Mouse (Mus musculus) forebrain, embryonic 13.5 days (tissue): ENCODE measurements around the gene Actl11. TPM values are rescaled to one million over a fixed set of nuclear protein-coding genes. Genes with fewer than 3 reads are reported as not detected.

Experiments used
- ATAC-seq: fragments of 200-750 bp; cut with Nextera tagmentation; 2 replicates; pipeline ENCODE4 v1.8.0; 2017
- H3K27ac ChIP-seq: fragments of 300-500 bp; sonication (generic); 2 replicates; pipeline ENCODE4 v1.5.1; 2015; ENCODE audit warnings: inconsistent platforms, mild to moderate bottlenecking, moderate library complexity
- H3K27me3 ChIP-seq: fragments of 300-500 bp; sonication (generic); 2 replicates; pipeline ENCODE4 v1.6.1; 2015; ENCODE audit warnings: mild to moderate bottlenecking, inconsistent platforms
- H3K36me3 ChIP-seq: fragments of 300-500 bp; sonication (generic); 2 replicates; pipeline ENCODE4 v1.6.1; 2015; ENCODE audit warnings: mild to moderate bottlenecking, inconsistent platforms; ENCODE audit not compliant: poor library complexity, severe bottlenecking
- H3K4me1 ChIP-seq: fragments of 300-500 bp; sonication (generic); 2 replicates; pipeline ENCODE4 v1.6.1; 2015; ENCODE audit warnings: inconsistent platforms
- H3K4me2 ChIP-seq: fragments of 300-500 bp; sonication (generic); 2 replicates; pipeline ENCODE4 v1.6.1; 2015; ENCODE audit warnings: inconsistent platforms, mild to moderate bottlenecking, moderate library complexity
- H3K4me3 ChIP-seq: fragments of 300-500 bp; sonication (generic); 2 replicates; pipeline ENCODE4 v1.5.1; 2015; ENCODE audit warnings: mild to moderate bottlenecking, inconsistent platforms
- H3K9ac ChIP-seq: fragments of 300-500 bp; sonication (generic); 2 replicates; pipeline ENCODE4 v1.6.1; 2015; ENCODE audit warnings: mild to moderate bottlenecking, inconsistent platforms
- H3K9me3 ChIP-seq: fragments of 300-500 bp; sonication (generic); replicated peaks from 2 replicates; pipeline ENCODE4 v1.6.1; 2016; ENCODE audit warnings: inconsistent platforms
- whole genome bisulfite sequencing: fragments of 180-500 bp; shearing (Covaris S2); methylation state at CpG from one replicate; pipeline ENCODE4 v1.1.7; 2015; 5-methylcytosine and 5-hydroxymethylcytosine counted together
- polyA plus RNA-seq: library from polyadenylated mRNA; unstranded; fragments of >200 nt; fragmentation: Nextera tagmentation; extraction: Ambion mirVana; gene quantifications from 2 replicates; pipeline ENCODE4 v1.2.1, GENCODE M21; 2015

Gene Actl11
- polyA plus RNA-seq, 1 experiment from 2014 or later, result not detected

DNA sequence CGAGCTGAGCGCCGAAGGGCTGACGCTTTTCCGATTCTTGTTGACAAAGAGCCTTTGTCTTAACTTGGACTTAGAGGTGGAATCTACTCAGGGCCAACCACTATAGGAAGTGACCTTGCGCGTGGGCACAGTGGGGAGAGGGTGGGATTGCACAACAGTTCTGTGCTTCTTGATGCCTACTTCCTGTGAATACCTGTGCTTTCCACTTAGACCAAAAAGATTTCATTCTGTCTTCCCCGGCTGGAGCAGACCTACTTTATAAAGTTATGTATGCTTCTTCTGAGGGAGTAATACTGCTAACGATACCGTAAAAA, 21.6 kb downstream of the Actl11 start, which contains the start of gene Traip:
Gene Traip (plus strand): TSS at position 215 of the 314 bp plus-strand sequence.
- ATAC-seq, result no peak
- peak within 1 kb of the TSS; percentile 62 for H3K4me3 ChIP-seq
- no peaks in the 10 kb centered on the region for H3K27me3 ChIP-seq
- 92% methylated on average over 10 of the region's 10 CpGs for WGBS
- peak within 1 kb of the TSS; percentile 87 for H3K4me2 ChIP-seq
- peaks cover 13% of the 10 kb centered on the region for H3K4me1 ChIP-seq
- H3K9ac ChIP-seq, result peak within 1 kb of the TSS; percentile 69
- no peaks in the 10 kb centered on the region for H3K36me3 ChIP-seq
- peak within 1 kb of the TSS; percentile 79 for H3K27ac ChIP-seq
- no peaks in the 10 kb centered on the region for H3K9me3 ChIP-seq

DNA sequence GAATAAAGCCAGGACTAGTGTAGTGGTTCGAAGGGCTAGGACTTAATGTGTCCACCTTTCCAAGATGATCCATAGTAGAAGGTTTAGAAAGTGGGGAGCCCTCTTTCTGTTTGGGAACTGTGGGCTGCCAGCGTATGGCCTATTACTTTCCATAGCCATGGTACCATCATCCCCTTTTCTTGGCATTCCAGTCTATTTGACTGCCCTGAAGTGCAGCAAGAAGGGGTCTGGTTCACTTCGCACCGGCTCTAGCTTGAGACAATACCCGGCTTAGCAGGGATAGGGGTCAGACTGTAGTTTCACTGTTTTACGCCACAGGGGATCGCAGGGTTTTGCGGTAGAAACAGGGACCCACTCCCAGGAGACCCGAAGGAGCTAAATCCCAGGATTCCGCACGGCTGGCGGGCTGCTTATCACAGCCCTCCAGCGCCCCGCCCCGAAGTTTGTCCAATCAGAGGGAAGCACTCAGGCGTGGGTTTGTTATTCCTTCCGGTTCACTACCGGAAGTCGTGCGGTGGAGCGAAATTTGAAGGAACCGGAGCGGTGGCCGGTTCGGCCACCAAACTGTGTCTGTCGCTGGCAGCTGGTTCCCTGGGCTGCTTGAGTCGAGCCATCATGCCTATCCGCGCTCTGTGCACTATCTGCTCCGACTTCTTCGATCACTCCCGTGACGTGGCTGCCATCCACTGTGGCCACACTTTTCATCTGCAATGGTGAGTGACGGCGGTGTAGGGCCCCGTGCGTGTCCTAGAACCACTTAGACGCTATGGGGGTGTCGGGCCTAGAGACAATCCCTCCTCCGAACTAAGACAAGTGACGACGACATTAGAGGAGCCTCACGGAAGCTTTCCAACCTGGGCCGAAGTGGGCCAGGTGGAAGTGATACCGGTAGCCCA, 22.4 kb downstream of the Actl11 start:
- peak overlapping the region; percentile 87 for H3K4me2 ChIP-seq

DNA sequence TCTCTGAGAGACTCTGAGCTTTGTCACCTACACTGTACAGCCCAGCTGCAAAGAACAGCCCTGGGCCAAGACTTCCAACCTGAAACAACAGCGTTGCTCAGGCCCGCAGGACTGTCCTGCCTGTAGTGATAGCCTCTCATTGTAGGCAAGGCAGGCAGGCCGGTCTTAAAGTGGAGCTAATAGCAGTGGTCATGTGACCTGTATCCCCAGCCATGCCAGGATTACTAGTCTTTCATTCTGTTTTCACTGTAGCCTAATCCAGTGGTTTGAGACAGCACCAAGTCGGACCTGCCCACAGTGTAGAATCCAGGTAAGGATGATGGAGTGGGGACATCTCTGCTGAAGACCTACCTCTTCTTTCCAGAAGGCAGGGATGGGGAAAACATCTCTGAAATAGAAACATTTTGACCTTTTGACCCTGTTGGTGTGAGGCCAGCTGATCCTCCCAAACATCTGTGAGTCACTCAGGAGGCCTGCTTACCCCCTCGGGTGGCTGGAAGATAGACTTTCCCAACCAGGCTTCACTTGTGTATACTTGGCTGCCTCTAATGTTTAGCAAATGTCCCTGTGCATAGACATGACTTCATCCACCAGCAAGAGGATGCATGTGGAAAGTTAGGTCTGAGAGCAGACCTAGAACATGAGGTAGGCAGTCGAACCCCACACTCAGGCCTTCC, 27.5 kb downstream of the Actl11 start:
- no peak overlapping the region for H3K4me3 ChIP-seq
- no peak overlapping the region for H3K27ac ChIP-seq
- H3K27me3 ChIP-seq, result no peaks in the 10 kb centered on the region
- WGBS, result 86% methylated on average over 6 of the region's 6 CpGs
- no peak overlapping the region for H3K9ac ChIP-seq
- H3K9me3 ChIP-seq, result no peaks in the 10 kb centered on the region
- ATAC-seq, result no peak
- peaks cover 13% of the 10 kb centered on the region for H3K4me1 ChIP-seq
- H3K4me2 ChIP-seq, result no peak overlapping the region
- H3K36me3 ChIP-seq, result peaks cover 43% of the 10 kb centered on the region

More for the DNA sequence above, 22.4 kb downstream of the Actl11 start:
- peaks cover under 1% of the 10 kb centered on the region; the same call in 1 of the 2 replicates for H3K36me3 ChIP-seq
- H3K4me3 ChIP-seq, result peak overlapping the region; percentile 62
- H3K9me3 ChIP-seq, result no peaks in the 10 kb centered on the region
- H3K27ac ChIP-seq, result peak overlapping the region; percentile 79
- no peaks in the 10 kb centered on the region for H3K27me3 ChIP-seq
- 14% methylated on average over 45 of the region's 45 CpGs for WGBS
- peak; percentile 98 for ATAC-seq
- peak overlapping the region; percentile 69 for H3K9ac ChIP-seq
- peaks cover 13% of the 10 kb centered on the region for H3K4me1 ChIP-seq

DNA sequence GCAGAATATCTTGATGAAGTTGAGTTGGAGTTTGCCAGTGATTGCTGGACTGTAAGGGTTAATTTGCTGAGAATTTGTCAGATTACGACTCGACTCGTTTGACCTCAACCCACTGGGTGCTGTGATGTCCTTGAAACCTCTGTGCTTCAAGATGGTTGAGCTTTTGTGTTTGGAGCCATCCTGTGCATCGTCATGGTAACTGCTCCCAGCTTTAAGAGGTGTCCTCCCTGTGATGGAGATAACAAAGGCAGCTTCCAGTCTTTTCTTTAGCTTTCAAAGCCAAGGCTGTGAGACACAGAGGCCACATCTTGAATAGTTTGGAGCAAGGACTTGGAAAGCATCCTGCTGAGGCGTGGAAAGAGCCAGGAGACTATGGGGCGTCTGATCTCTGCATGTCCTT, 28.9 kb downstream of the Actl11 start:
- WGBS, result 28% methylated on average over 6 of the region's 6 CpGs
- no peak overlapping the region for H3K9ac ChIP-seq
- H3K36me3 ChIP-seq, result peaks cover 55% of the 10 kb centered on the region
- H3K27ac ChIP-seq, result no peak overlapping the region
- H3K9me3 ChIP-seq, result no peaks in the 10 kb centered on the region
- no peak overlapping the region for H3K4me3 ChIP-seq
- ATAC-seq, result no peak
- H3K27me3 ChIP-seq, result no peaks in the 10 kb centered on the region
- peaks cover 12% of the 10 kb centered on the region for H3K4me1 ChIP-seq
- H3K4me2 ChIP-seq, result no peak overlapping the region

DNA sequence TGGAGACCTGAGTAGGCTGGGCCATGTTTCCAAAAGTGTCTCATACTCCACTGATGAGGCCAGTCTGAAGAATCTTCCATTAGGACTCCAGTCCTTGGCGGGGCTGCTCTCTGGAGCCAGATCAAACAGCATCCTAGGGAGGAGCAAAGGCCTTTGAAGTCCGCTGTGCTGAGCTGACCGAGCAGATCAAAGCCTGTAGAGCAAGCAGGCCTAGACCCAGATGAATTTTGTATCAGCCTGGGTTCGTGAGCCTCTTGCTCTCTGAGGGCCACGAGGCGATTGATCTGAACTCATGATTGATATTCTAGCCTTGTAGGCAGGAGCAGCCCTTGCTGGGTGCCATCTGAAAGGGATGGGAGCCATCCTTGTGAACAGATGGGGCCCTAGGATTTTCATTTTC, 31.6 kb downstream of the Actl11 start:
- Histone ChIP-seq H3K36me3 (peaks cover 80% of the 10 kb centered on the region), H3K27ac (no peak overlapping the region), H3K4me2 (no peak overlapping the region), H3K4me3 (no peak overlapping the region), H3K9ac (no peak overlapping the region), H3K9me3 (no peaks in the 10 kb centered on the region), H3K4me1 (peaks cover 11% of the 10 kb centered on the region), H3K27me3 (no peaks in the 10 kb centered on the region)
- 79% methylated on average over 6 of the region's 6 CpGs for WGBS
- ATAC-seq, result no peak

DNA sequence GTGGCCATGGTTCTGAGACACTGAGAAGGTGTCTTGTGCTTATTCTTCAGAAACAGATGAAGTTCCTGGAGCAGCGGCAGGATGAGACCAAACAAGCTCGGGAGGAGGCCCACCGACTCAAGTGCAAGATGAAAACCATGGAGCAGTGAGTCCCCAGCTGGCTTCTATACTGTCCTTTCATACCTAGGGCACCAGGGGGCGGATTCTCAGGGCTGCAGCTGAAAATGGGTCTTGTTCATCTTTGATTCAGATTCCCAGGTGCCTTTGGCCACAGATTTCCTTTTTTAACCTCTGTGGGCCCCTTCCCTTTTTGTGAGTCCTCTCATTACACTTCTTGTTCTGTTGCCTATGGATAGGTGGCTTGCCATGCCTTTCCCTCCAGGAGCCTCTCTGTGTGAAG, 32.7 kb downstream of the Actl11 start:
- 70% methylated on average over 4 of the region's 4 CpGs for WGBS
- H3K9me3 ChIP-seq, result no peaks in the 10 kb centered on the region
- H3K27me3 ChIP-seq, result no peaks in the 10 kb centered on the region
- H3K9ac ChIP-seq, result 0 out of 2 replicates have a peak overlapping the region, but pooled peaks have one; percentile 21
- no peak for ATAC-seq
- peak overlapping the region; percentile 66 for H3K27ac ChIP-seq
- H3K4me1 ChIP-seq, result peaks cover 11% of the 10 kb centered on the region
- H3K36me3 ChIP-seq, result peaks cover 82% of the 10 kb centered on the region
- H3K4me2 ChIP-seq, result peak overlapping the region; percentile 10; the same call in 1 of the 2 replicates
- H3K4me3 ChIP-seq, result no peak overlapping the region

DNA sequence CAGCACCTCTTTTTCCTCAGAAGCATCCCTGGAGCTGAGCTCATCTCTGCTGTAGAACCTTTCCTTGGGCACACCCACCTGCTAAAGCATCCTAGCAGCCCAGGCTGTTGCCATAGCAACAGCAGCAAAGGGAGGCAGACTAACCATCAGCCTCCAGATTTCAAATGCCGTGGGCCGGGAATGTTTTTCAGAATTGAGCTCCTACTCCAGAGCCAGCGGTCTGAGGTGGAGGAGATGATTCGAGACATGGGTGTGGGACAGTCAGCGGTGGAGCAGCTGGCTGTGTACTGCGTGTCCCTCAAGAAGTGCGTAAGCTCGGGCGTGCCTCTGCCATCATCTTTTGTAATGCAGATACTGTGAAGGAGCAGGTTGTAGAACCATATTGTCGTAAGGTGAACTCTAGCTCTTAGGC, 33.1 kb downstream of the Actl11 start:
- no peaks in the 10 kb centered on the region for H3K9me3 ChIP-seq
- peak overlapping the region; percentile 74 for H3K27ac ChIP-seq
- peaks cover 79% of the 10 kb centered on the region for H3K36me3 ChIP-seq
- no peak overlapping the region for H3K4me3 ChIP-seq
- peaks cover 11% of the 10 kb centered on the region for H3K4me1 ChIP-seq
- no peaks in the 10 kb centered on the region for H3K27me3 ChIP-seq
- 74% methylated on average over 10 of the region's 10 CpGs for WGBS
- H3K9ac ChIP-seq, result 0 out of 2 replicates have a peak overlapping the region, but pooled peaks have one; percentile 21
- peak overlapping the region; percentile 10; the same call in 1 of the 2 replicates for H3K4me2 ChIP-seq
- ATAC-seq, result peak; percentile 68; the same call in 1 of the 2 replicates

DNA sequence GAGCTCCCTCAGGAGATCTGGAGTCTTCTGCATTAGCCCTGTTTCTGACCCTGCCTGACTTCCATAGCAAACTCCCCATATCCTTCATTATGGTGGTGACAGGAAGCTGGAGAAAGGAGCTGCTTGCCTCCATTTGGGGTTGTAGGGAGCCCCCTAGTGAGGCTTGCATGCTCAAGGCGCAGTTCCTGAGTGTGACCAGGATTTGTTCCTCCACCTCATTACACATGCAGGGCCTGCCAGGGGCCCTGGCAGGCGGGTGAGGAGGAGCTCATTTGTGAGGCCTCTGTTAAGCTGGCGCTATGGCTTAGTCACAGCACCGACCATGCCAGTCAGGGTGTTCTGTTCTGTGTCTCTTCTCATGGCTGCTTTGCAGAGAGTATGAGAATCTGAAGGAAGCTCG, 33.6 kb downstream of the Actl11 start:
- Histone ChIP-seq H3K4me1 (peaks cover 11% of the 10 kb centered on the region), H3K27ac (peak overlapping the region; percentile 74), H3K4me2 (no peak overlapping the region), H3K9ac (peak overlapping the region; percentile 14; the same call in 1 of the 2 replicates), H3K27me3 (no peaks in the 10 kb centered on the region), H3K4me3 (no peak overlapping the region), H3K36me3 (peaks cover 74% of the 10 kb centered on the region), H3K9me3 (no peaks in the 10 kb centered on the region)
- 39% methylated on average over 5 of the region's 5 CpGs for WGBS
- ATAC-seq, result peak; percentile 52

DNA sequence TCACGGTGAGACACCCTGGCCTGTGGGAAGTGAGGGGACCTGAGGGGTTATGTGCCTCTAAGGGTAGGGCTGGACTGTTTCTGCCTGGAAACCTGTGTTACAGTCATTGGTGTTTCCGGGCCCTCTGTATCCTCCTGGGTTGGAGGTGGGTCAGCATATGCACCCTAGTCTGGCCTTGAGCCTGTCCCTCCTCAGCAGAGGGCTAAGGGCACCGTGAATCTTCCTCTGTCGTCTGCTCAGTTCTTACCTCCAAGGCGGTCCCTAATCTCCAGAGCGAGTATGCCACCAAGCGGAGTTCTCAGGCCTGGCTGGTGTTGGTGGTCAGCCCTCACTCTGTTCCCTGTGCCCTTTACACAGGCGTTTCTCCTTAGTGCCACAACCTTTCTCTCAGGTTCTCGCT, 34.6 kb downstream of the Actl11 start:
- Histone ChIP-seq H3K9ac (no peak overlapping the region), H3K4me3 (no peak overlapping the region), H3K36me3 (peaks cover 64% of the 10 kb centered on the region), H3K27me3 (no peaks in the 10 kb centered on the region), H3K27ac (no peak overlapping the region), H3K4me1 (peaks cover 11% of the 10 kb centered on the region), H3K4me2 (no peak overlapping the region), H3K9me3 (no peaks in the 10 kb centered on the region)
- WGBS, result 95% methylated on average over 9 of the region's 9 CpGs
- ATAC-seq, result no peak

DNA sequence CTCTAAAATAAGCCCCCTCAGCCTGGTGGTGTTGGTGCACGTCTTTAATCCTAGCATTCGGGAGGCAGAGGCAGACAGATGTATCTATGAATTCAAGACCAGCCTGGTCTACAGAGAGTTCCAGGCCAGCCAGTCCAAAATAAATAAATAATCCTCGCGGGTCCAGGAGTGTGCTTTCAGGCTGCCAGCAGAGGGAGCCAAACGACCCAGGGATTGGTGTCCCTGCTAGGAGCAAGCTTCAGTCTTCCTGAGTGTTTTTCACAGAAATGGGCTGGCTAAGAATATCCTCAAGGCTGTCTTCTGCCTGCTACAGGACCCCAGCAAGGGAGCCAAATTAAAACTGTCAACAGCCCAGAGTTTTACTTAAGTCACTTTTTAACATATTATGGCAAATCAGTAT, 35.4 kb downstream of the Actl11 start:
- Histone ChIP-seq H3K27ac (no peak overlapping the region), H3K27me3 (no peaks in the 10 kb centered on the region), H3K9ac (no peak overlapping the region), H3K4me2 (no peak overlapping the region), H3K4me3 (no peak overlapping the region), H3K4me1 (peaks cover 11% of the 10 kb centered on the region), H3K36me3 (peaks cover 67% of the 10 kb centered on the region), H3K9me3 (no peaks in the 10 kb centered on the region)
- 29% methylated on average over 5 of the region's 5 CpGs for WGBS
- ATAC-seq, result peak; percentile 38; the same call in 1 of the 2 replicates

DNA sequence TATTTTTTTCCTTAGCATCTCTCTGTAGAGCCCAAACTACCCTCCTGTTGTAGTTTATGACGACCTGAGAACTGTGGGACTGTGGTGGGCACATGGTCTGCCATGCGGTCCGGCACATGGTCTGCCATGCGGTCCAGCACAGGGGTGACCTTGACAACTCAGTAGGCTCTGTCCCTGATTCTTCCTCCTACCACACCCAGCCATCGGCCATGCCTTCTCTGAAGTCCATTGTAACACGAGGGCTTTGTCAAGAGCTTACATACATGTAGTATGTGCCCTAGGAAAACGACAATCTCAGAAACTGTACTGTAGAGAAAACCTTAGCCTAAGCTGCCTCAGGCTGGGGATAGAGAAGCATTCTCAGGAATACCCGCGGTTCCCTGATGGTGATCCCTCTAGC, 36.4 kb downstream of the Actl11 start:
- H3K27ac ChIP-seq, result no peak overlapping the region
- no peak overlapping the region for H3K9ac ChIP-seq
- ATAC-seq, result no peak
- H3K4me2 ChIP-seq, result no peak overlapping the region
- no peak overlapping the region for H3K4me3 ChIP-seq
- no peaks in the 10 kb centered on the region for H3K27me3 ChIP-seq
- WGBS, result 93% methylated on average over 9 of the region's 9 CpGs
- no peaks in the 10 kb centered on the region for H3K9me3 ChIP-seq
- peaks cover 11% of the 10 kb centered on the region for H3K4me1 ChIP-seq
- peaks cover 67% of the 10 kb centered on the region for H3K36me3 ChIP-seq

DNA sequence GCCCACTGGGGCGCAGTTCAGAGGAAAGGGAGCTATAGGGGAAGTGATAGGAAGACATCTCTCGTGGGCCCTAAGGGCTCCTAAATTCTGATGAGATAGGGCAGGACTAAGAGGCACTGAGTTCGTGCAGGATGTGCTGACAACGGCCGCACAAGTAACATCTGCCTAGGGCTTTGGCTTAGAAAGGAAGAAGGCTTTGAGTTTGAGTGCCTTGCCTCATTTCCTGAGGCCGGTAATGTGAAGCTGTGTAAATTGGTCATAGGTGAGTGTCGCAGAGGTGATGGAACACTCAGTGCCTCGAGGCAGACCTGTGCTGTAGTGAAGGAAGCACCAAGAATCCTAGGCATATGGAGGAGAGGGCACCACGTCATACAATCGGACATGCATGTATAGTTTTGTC, 38.4 kb downstream of the Actl11 start:
- no peaks in the 10 kb centered on the region for H3K9me3 ChIP-seq
- H3K9ac ChIP-seq, result no peak overlapping the region
- H3K27me3 ChIP-seq, result no peaks in the 10 kb centered on the region
- no peak for ATAC-seq
- WGBS, result 93% methylated on average over 10 of the region's 10 CpGs
- H3K36me3 ChIP-seq, result peaks cover 68% of the 10 kb centered on the region
- no peak overlapping the region for H3K4me2 ChIP-seq
- H3K4me3 ChIP-seq, result no peak overlapping the region
- peaks cover 4% of the 10 kb centered on the region for H3K4me1 ChIP-seq
- H3K27ac ChIP-seq, result no peak overlapping the region
